Mouse (Mus musculus): ENCODE measurements around the gene Stam2. TPM values are rescaled to one million over a fixed set of nuclear protein-coding genes. Genes with fewer than 3 reads are reported as not detected.

Stam2 gene
- total RNA-seq (2021): 1 to 10 TPM; 7.7 to 8.3 TPM
- long read RNA-seq, experiment 1: 0 reads
- long read RNA-seq, experiment 2, full-length matches to known transcripts: 3 of 4 reads
- long read RNA-seq, experiment 2, partial matches to known transcripts: 0 of 4 reads
- long read RNA-seq, experiment 2, other reads (novel, unspliced or antisense): 1 of 4 reads

GRCm38 (mm10) chr2:52742256-52743158, at the start of gene Stam2:
Gene Stam2 (minus strand): TSS chr2:52742281.
- DNase-seq: peak; percentile 86 to 96
- intact Hi-C loops (cut with DNase I): no loop called here

- DNase-seq: no peak
- intact Hi-C loops (cut with DNase I): no loop called here
Measured at GRCm38 (mm10) chr2:52785106-52785721, 43.1 kb upstream of the Stam2 start.

- DNase-seq: no peak
- intact Hi-C loops (cut with DNase I): no loop called here
Measured at GRCm38 (mm10) chr2:52779987-52780386, 37.9 kb upstream of the Stam2 start.

- intact Hi-C loops (cut with DNase I): no loop called here
- peak; percentile 24 to 38 for DNase-seq
Measured at GRCm38 (mm10) chr2:52779381-52779780, 37.3 kb upstream of the Stam2 start.

DNA sequence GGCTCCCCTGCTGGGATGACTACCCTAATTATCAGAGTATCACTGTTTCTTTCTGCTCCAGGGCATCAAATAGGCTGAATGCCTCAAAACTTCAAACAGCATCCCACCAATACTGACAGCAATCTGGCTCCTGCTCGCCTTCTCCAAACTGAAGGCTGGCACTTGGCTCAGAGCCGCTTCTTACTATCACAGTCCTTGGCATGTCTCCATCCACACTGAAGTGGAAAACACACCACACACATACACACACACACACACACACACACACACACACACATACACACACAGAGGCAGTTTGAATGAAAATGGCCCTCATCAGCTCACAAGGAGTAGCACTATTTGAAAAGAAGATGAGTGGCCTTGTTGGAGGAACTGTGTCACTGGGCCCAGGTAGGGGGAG, 35.8 kb upstream of the Stam2 start:
- intact Hi-C loops (cut with DNase I): no loop called here

GRCm38 (mm10) chr2:52774373-52774772, 32.3 kb upstream of the Stam2 start:
- DNase-seq: no peak
- intact Hi-C loops (cut with DNase I): no loop called here

More for the DNA sequence above, 35.8 kb upstream of the Stam2 start:
- no peak for DNase-seq

- no peak for DNase-seq
- intact Hi-C loops (cut with DNase I): no loop called here
Measured at GRCm38 (mm10) chr2:52772774-52773393, 30.8 kb upstream of the Stam2 start.

DNA sequence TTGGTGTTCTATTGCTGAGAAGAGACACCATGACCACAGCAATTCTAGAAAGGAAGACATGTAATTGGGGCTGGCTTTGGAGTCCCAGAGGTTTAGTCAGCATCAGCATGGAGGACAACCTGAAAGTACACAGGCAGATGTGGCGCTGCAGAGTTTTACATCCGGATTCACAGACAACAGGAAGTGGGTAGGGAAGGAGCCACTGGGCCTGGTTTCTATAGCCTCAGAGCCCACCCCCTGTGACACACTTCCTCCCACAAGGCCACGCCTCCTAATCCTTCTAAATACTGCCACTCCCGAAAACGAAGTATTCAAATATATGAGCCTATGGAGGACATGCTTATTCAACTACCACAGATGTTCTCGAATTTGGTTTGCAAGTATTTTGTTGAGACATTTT, 23.0 kb upstream of the Stam2 start:
- intact Hi-C loops (cut with DNase I): no loop called here
- no peak for DNase-seq

DNA sequence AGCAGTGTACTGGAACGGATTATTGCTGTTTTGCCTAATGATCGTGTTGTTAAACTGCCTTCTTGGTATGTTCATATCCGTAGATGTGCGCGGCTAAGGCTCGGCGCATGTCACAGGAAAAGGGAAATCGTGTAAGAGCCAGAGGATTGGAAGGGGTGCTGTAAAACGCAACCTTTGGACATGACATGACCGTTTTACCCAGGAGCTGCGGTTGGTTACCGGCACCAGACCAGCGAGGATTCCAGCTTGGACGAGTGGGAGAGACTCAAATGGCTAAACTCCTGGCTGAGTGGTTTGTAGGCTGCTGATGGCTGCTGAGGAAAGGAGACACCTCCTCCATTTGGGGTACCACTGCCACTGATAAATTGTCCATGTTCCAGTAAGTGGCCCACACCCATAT, 21.8 kb upstream of the Stam2 start:
- intact Hi-C loops (cut with DNase I): loop anchor here (5.0 kb wide), 2 partner anchors 93 to 243 kb away; partner anchors contain the start of gene Fmnl2
- no peak for DNase-seq

GRCm38 (mm10) chr2:52763040-52763736, 21.1 kb upstream of the Stam2 start:
- DNase-seq: peak; percentile 74 to 79
- intact Hi-C loops (cut with DNase I): loop anchor here (5.0 kb wide), 2 partner anchors 94 to 244 kb away; partner anchors contain the start of gene Fmnl2

- intact Hi-C loops (cut with DNase I): loop anchor here (5.0 kb wide), 2 partner anchors 95 to 245 kb away; partner anchors contain the start of gene Fmnl2
- no peak for DNase-seq
Measured at GRCm38 (mm10) chr2:52762529-52762928, 20.4 kb upstream of the Stam2 start.

GRCm38 (mm10) chr2:52758627-52759026, 16.5 kb upstream of the Stam2 start:
- DNase-seq: peak; percentile 22 to 35
- intact Hi-C loops (cut with DNase I): loop anchor here (2.0 kb wide), 1 partner anchor 324 kb away; no protein-coding TSS in a partner anchor

GRCm38 (mm10) chr2:52756691-52757090, 14.6 kb upstream of the Stam2 start:
- DNase-seq: no peak
- intact Hi-C loops (cut with DNase I): loop anchor here (2.0 kb wide), 1 partner anchor 366 kb away; no protein-coding TSS in a partner anchor

DNA sequence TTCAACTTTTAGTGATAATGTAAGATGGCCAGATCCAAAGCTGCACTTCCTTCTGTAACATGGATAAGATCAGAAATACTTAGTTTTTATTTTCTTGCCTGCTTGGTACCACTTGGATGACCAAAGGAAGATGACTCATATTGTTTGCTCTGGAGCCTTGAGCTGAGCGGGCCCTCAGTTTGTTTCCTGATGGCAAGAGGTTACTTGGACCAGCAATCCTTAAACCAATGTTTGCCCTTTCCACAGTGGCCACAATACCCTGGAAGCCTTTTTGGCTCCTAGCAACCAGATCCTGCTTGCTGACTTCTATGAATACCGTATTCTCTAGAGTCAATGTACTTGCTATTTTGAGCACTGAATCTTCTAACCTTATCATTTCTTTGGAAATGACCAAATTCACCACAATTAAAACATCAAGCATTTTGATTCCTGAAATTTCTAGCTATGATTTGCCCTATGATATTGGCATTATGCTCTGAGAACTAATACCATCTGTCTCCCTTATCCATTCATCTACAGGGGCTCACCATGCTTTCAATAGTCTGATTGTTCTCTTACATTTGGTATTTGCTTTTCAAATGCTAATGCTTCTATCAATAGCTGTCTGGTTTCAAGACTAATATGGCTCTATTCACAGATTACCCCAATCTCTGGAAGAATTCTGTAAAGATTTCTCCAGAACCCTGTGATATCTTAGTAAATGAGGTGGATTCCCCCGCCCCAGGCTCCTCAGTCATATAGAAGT, 11.7 kb upstream of the Stam2 start:
- no peak for DNase-seq
- intact Hi-C loops (cut with DNase I): no loop called here

DNA sequence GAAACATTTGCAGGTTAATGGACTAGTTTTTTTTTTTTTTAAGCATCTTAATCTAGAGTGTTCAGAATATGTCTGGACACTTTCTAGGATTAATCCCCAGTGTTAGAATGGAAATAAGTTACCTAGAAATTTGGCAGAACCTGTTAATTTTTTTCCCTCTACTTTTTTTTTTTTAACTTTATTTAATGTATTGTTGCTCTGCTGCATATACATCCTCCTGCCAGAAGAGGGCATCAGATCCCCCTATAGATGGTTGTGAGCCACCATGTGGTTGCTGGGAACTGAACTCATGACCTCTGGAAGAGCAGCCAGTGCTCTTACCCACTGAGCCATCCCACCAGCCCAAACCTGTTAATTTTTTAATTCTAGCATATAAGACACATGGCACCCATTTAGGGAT, 2.0 kb upstream of the Stam2 start:
- DNase-seq: no peak
- intact Hi-C loops (cut with DNase I): no loop called here

- intact Hi-C loops (cut with DNase I): no loop called here
- DNase-seq: peak in 1 of 2 experiments; percentile 75
Measured at GRCm38 (mm10) chr2:52741681-52742255, 313 bp downstream of the Stam2 start.

GRCm38 (mm10) chr2:52740596-52740995, 1.5 kb downstream of the Stam2 start:
- intact Hi-C loops (cut with DNase I): no loop called here
- no peak for DNase-seq

DNA sequence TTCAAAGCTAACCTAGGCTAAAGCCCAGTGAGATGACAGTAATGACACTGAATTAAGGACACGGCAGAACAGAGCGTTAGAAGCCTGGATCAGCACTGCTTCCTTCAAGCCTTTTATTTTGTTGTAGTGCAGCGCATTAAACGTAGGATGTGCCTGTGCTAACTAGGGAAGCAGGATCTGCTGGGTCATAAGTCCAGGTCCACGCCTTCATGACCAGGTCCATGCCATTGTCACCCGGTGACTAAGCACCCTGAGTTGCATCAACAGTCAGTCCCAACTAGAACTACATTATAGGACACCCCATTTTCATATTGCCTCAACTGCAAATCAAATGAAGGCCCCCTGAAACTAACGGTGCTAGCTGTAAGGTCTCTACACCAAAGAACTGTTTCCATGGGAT, 7.6 kb downstream of the Stam2 start:
- DNase-seq: no peak

DNA sequence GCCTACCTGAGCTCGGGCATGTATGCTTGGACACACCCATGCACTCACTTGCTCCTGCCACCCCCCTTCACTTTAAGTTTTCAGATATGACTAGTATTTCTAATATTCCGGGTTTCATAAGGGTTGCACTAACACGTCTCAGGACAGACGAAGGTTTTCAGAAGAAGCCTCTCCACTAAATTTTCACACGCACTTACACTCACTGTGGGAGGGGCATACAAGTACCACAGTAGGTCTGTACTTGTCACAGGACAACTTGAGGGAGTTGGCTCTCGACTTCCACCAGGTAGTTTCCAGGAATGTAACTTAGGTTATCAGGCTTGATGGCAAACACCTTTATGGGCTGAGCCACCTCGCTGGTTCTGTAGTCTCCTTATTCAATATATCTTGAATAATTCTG, 8.4 kb downstream of the Stam2 start:
- DNase-seq: no peak
- intact Hi-C loops (cut with DNase I): loop anchor here (5.0 kb wide), 1 partner anchor 96 kb away; no protein-coding TSS in a partner anchor

More for the DNA sequence above, 7.6 kb downstream of the Stam2 start:
- intact Hi-C loops (cut with DNase I): loop anchor here (5.0 kb wide), 1 partner anchor 97 kb away; no protein-coding TSS in a partner anchor
